Mouse (Mus musculus) bone marrow, adult 2 months (tissue): ENCODE measurements around the gene Bcl11a.

Experiments
- CTCF ChIP-seq: fragments of 200-500 bp; IDR thresholded peaks from 2 replicates; pipeline ENCODE4 v1.5.1; 2011; ENCODE audit warnings: low read length, control low read depth; ENCODE audit not compliant: control insufficient read depth, insufficient read depth
- POLR2A ChIP-seq: fragments of 200-500 bp; IDR thresholded peaks from 2 replicates; pipeline ENCODE4 v1.6.1; 2011; ENCODE audit warnings: low read depth, mild to moderate bottlenecking, control low read depth, low read length, borderline replicate concordance; ENCODE audit not compliant: control insufficient read depth

- TF ChIP-seq CTCF (peak; percentile 33; the same call in 1 of the 2 replicates), POLR2A (no peak)
These were observed 25.0 kb upstream of the Bcl11a start for GRCm38 (mm10) chr11:24052882-24053281.
